Mouse (Mus musculus) adrenal gland, postnatal 14 days (tissue): ENCODE results near the gene Mypop. TPM values are rescaled to one million over a fixed set of nuclear protein-coding genes. Genes with fewer than 3 reads are reported as not detected.

Experiments used
- DNase-seq: peaks from one replicate; pipeline ENCODE4 v3.0.0; 2021; ENCODE audit warnings: mixed read lengths
- long read RNA-seq, 2 experiments: library from polyadenylated mRNA; stranded (forward); transcript quantifications; one replicate each; pipeline ENCODE4 v2.0.0; 2021
- total RNA-seq: library from RNA; stranded (reverse); gene quantifications from 2 replicates; pipeline ENCODE4 v1.2.3, GENCODE M21; 2021

Mypop gene
- 7.1 and 8.2 TPM in 2 replicates for total RNA-seq
- long read RNA-seq, experiment 1, transcript Mypop-201 (3 exons, 2,173 nt), result major isoform, 7 of 11 reads
- long read RNA-seq, experiment 1, partial matches to known transcripts, result 1 of 11 reads
- long read RNA-seq, experiment 1, other reads (novel, unspliced or antisense), result 2 of 11 reads
- long read RNA-seq, experiment 2, partial matches to known transcripts, result 0 of 4 reads
- long read RNA-seq, experiment 2, other reads (novel, unspliced or antisense), result 0 of 4 reads

- DNase-seq, result peak; percentile 100
Measured at GRCm38 (mm10) chr7:18990601-18991295, at the start of gene Mypop. TSS of gene Mypop (plus strand) at chr7:18991245.

DNA sequence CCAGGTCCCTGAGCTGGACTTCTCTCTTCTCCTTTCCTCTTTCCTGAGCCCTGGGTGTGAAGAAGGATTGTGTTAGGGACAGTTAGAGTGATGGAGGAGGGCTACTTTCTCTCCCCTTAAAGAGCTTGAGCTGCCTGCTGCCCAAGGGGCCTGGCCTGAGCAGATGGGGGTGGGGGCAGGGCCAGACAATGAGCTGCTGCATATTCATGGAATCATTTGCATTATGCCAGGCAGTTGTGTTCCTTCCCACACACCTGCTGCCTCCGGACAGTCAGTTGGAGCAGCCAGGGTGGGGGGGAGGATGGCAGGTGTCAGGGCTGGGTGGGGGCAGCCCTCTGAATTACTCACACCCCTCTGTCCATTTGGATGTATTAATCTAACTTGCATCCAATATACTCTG, 48.7 kb upstream of the Mypop start:
- DNase-seq, result no peak

GRCm38 (mm10) chr7:18942815-18943214, 48.2 kb upstream of the Mypop start:
- no peak for DNase-seq

DNA sequence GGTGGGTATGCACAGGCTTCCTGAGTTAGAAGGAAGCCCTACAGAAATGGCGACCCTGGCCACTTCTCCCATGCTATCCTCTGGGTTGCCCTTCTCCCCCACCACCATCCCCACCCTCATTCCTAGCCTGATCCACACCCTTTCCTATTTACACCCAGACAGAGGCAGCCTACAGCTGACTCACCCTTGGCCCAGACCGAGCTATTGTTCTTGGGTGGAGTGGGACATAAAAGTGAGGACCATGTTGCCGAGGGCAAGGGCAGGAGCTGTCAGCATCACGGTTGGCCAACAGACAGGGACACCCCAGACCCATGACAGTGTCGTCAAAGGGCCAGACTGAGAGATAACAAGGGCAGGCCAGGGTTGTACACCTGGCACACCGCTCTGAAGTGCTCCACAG, 42.9 kb upstream of the Mypop start:
- DNase-seq, result peak; percentile 43

GRCm38 (mm10) chr7:18949781-18950522, 41.1 kb upstream of the Mypop start:
- no peak for DNase-seq

DNA sequence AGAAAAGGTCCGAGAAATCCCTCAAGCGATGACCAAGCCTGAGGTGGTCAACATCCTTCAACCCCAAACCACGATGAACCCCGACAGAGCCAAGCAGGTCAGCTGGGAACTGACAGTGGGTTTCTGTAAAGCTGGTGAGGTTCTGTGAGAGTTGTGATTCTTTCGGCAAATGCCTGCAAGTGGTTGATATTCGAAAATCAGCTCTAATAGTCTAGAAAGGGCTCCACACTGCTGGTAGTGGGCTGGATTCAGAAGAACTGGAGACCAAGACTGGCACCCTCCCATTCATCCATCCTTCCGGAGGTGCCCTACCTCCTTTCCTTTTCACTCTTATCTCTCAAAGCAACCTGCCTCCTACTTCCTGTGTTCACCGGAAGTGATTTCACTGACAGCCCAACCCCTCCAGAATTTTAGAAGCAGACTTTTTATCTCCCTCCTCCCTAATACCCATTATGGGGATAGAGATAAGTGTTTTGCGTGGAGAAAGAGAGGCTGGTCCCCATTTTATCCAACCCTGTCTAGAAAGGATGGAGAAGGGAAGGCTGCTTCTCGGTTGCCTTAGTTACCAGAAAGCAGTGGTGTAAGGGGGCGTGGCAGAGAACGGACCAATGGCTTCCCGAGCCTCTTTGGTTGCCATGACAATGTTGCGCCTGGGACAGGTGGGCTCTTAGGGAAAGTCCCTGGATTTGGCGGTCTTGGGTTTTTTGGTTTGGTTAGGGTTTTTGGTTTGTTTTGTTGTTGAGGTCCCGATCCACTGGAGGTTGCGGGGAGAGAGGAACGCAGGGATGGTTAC, 40.3 kb upstream of the Mypop start:
- DNase-seq, result no peak

DNA sequence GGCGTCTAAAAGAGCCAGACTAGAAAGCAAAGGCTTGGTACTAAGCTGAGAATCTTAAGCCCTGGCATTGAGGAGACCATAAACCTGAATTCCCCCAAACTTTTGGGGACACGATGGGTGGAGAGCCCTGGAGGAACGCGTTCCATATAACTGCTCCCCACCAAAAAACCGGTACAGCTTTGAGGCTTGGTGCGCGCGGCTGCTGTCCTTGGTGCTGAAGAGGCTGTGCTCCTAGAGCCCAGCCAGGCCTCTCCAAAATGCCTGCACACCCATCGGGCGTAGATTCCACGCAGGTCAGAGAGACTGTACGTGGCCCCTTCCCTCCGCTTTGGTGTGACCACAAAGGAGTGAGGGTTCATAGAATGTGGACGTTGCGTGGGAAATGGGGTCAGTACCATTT, 39.6 kb upstream of the Mypop start:
- DNase-seq, result peak; percentile 78

DNA sequence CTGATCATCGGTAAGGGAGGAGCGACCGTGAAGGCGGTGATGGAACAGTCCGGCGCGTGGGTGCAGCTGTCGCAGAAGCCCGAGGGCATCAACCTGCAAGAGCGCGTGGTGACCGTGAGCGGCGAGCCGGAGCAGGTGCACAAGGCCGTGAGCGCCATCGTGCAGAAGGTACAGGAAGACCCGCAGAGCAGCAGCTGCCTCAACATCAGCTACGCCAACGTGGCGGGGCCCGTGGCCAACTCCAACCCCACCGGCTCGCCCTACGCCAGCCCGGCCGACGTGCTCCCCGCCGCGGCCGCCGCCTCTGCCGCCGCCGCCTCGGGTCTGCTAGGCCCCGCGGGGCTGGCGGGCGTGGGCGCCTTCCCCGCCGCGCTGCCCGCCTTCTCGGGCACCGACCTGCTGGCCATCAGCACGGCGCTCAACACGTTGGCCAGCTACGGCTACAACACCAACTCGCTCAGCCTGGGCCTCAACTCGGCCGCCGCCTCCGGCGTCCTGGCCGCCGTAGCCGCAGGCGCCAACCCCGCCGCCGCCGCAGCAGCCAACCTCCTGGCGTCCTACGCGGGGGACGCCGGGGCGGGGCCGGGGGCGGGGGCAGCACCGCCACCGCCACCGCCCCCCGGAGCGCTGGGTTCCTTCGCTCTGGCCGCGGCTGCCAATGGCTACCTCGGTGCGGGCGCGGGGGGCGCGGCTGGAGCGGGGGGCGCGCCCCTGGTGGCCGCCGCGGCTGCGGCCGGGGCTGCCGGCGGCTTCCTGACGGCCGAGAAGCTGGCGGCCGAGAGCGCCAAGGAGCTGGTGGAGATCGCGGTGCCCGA, 33.3 kb upstream of the Mypop start:
- peak; percentile 84 for DNase-seq

DNA sequence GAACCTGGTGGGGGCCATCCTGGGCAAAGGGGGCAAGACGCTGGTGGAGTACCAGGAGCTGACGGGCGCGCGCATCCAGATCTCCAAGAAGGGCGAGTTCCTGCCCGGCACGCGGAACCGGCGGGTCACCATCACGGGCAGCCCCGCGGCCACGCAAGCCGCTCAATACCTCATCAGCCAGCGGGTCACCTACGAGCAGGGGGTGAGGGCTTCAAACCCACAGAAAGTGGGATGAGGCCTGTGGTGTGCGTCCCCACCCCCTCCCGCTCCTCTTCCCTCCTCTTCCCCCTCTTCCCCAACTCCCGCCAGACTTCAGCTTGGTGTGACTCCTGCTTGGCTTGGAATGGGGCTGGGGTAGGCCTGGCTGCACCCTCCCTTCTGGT, 32.7 kb upstream of the Mypop start:
- no peak for DNase-seq

DNA sequence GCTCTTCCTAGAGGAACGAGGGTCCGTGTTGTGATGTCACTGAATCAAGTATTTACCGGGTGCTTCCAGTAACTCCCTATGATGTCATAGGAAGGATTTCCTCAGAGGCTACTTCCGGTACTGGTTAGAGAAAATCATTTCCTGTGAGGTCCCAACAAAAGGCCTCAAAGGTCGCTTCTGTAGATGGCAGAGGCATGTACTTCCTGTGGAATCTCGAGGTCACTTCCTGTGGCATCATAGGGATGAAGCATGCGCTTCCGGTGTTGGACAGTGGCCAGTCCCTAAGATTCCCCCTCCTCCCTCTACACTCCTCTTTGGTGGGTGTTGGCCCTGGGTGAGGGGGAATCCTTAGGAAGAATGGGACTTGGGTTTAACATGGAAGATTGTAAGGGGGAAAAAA, 31.6 kb upstream of the Mypop start:
- peak; percentile 54 for DNase-seq

DNA sequence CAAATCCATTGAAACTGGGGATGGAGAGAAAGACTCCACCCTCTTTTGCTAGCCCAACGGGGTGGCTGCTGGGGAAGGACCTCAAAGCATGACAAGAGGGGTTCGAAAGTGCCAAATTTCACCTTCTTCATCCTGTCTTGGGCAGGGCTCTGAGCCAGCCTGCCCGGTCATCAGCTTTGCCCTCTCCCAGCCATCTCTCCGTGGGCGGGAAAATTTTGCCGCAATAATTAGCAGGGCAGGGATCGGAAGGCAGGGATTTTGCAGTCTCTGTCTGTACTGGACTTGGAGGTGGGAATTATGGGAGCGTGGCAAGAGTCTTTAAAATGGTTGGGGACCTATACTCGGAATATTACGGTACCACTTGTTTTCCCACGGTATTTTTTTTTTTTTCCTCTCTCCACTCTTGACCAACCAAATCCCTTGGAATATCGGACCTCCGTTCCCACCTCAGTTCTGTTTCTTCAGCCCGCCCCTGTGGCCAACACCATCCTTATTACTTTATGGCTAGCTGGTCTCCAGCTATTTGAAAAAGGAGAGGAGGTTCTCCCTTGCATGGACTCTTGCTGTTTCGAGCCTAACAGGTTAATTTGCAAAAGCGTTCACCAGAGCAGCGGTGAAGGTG, 28.8 kb upstream of the Mypop start:
- no peak for DNase-seq

GRCm38 (mm10) chr7:18962795-18963194, 28.2 kb upstream of the Mypop start:
- no peak for DNase-seq

- no peak for DNase-seq
Measured at GRCm38 (mm10) chr7:18963294-18963843, 27.7 kb upstream of the Mypop start.

DNA sequence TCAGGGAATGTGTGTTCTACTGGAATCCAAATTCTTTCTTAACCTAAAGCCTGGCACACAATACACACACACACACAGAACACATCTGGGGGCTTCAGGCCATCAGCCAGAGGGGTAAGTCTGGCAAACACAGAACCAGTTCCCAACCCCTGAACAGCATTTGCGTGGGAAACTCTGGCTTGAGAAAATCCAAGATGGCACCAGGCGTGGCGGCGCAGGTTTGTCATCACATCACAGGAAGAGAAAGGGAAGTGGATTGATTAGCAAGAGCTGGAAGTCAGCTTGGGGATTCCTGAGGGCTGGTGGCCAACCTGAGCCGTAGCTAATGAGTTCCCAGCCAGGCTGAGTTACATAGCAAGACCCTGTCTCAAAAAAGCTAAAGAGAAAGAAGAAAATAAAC, 25.7 kb upstream of the Mypop start:
- DNase-seq, result no peak

DNA sequence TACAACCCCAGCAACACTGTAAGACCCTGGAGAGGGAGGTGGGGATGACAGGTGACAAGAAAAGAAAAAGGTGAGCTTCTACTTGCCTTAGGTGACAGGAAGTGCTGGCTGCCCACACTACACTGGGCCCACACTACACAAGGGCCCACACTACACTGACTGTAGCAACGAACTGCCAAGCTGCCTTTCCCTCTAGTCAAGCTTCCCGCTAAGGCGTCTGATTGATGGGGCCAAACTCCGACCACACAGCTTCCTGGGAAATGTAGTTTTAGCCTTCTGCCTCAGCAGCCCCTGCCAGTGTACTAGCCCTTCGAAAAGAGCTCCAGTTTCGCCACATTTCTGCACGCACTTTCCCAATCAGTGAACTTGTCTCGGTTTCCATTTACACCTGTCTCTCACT, 23.4 kb upstream of the Mypop start:
- peak; percentile 23 for DNase-seq

DNA sequence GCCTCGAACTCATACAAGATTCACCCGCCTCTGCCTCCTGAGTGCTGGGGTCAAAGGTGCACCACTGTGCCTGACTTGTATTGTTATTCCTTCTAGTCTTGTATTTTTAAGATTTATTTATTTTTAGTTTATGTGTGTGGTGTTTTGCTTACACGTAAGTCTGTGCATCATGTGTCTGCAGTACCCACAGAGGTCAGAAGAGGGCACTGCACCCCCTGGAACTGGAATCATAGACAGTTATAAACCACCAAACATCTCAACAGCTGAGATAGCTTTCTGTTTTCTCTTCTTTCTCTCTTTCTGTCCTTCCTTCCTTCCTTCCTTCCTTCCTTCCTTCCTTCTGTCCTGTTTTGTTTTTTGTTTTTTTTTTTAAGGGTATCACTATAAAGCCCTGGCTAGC, 20.1 kb upstream of the Mypop start:
- no peak for DNase-seq

GRCm38 (mm10) chr7:18978381-18978780, 12.7 kb upstream of the Mypop start:
- no peak for DNase-seq

DNA sequence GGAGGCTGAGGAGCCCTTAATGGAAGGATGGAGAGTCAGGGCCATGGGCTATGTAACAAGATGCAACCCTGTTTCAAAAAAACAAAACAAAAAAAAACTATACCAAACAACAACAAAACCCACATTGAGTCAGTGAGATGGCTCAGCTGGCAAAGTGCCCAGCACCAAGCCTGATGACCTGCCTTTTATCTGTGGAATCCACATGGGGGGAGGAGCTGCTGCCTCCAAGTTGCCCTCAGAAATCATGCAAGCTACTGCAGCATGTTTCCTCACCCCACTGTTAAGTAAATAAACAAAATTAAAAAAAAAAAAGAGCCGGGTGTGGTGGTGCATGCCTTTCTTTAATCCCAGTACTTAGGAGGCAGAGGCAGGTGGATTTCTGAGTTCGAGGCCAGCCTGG, 4.5 kb upstream of the Mypop start:
- peak; percentile 46 for DNase-seq

GRCm38 (mm10) chr7:18987100-18987499, 3.9 kb upstream of the Mypop start, which contains the start of gene Nanos2:
TSS of gene Nanos2 (plus strand) at chr7:18987400.
- DNase-seq, result no peak

- DNase-seq, result no peak
Measured at GRCm38 (mm10) chr7:18987747-18988146, 3.3 kb upstream of the Mypop start.

DNA sequence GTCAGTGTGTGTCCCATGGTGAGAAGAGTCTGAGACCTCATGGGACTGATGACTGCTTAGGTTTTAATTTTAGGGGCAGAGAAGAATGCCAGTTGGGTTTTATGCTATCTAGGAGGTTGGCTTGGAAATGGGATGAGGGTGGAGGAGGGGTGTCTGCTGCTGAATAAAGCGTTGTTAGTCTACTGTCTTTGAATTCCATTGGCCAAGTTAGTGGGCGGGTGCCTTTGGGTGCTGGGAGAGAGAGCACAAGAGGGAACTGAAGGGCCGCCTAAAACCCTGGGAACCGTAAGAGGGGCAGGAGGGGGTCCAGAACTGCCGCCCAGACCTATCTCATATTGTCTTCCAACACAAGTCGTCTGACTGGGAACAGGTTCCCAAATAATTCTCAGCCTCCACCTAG, 2.3 kb upstream of the Mypop start:
- DNase-seq, result no peak
